7 mouse cellular contexts compared by ENCODE assay signal in the genomic region with DNA sequence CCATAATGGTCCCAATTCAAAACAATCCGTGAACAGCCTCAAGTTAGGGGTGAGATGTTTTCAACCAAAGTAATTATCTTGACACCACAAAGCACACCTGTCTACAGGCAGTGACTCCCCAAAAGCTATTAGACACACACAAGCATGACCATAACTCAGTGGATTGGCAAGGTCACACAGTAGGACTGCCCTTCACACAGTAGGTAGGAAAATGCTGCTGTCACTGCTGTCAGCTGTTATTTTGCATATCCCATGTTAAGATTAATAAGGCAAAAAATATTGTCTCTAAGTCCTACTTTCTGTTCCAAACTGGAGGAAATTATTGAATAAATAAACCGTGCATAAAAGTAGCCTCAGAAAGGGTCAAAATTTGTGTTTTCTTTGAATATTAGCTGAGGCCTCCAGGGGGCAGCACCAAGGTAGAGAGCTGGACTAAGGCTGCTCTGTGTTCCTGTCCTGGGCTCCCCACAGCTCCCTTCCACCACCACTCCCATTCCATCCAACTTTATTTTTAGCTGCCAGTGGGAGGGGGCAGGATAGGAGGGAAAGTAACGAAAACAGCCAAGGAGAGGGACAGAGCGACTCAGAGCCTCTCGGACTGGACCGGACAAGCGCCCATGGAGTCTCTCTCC. TPM values are rescaled to one million over a fixed set of nuclear protein-coding genes. Genes with fewer than 3 reads are reported as not detected.
A peak's percentile ranks its signal among the peaks of the same experiment; 100 is the strongest.
DNase-seq lines count a peak whose midpoint lies in the region; ATAC-seq and TF ChIP-seq lines count a peak whose summit lies in the region.

A gene (plus strand): TSS at position 567 of the 632 bp plus-strand sequence.

- TF ChIP-seq CTCF in Patski (IDR thresholded peaks at IDR 0.05) = no peak
- peak; percentile 78 for TF ChIP-seq CTCF in heart, adult 2 months (IDR thresholded peaks at IDR 0.05)

- intact Hi-C loops in heart, adult 2 months (cut with DNase I) = loop anchor here (5.0 kb wide), 1 partner anchor 62 kb away; a partner anchor contains a TSS

- POLR2A ChIA-PET in Patski (lab: Charles Lee) = interaction anchor here (1.4 kb wide), 1 partner anchor 18 kb away, joined by 7 read pairs; no protein-coding TSS in a partner anchor

- H3K27ac ChIP-seq in midbrain, embryonic 11.5 days (ENCODE audit: low read depth, low read length) = no peak within 1 kb of the TSS
- no peak within 1 kb of the TSS for H3K27ac ChIP-seq in midbrain, embryonic 13.5 days
- H3K27ac ChIP-seq in heart, adult 2 months = no peak within 1 kb of the TSS
- H3K27ac ChIP-seq in limb, embryonic 10.5 days = no peak within 1 kb of the TSS

- no peaks in the 10 kb centered on the region for H3K4me1 ChIP-seq in midbrain, embryonic 11.5 days (ENCODE audit: control insufficient read depth, insufficient read depth, low read length)
- H3K4me1 ChIP-seq in midbrain, embryonic 13.5 days (replicated peaks) = no peaks in the 10 kb centered on the region
- peaks cover 2% of the 10 kb centered on the region for H3K4me1 ChIP-seq in heart, adult 2 months (ENCODE audit: control insufficient read depth, insufficient read depth, low read length)
- H3K4me1 ChIP-seq in limb, embryonic 10.5 days = peaks cover 3% of the 10 kb centered on the region

- H3K79me2 ChIP-seq in heart, adult 2 months (replicated peaks; ENCODE audit: control insufficient read depth, insufficient read depth, low read length) = no peaks in the 10 kb centered on the region; the same call in 1 of the 2 replicates

- no peak within 1 kb of the TSS for H3K9ac ChIP-seq in midbrain, embryonic 11.5 days (ENCODE audit: low read length)
- H3K9ac ChIP-seq in midbrain, embryonic 13.5 days (replicated peaks) = no peak within 1 kb of the TSS
- no peak within 1 kb of the TSS for H3K9ac ChIP-seq in heart, adult 2 months (ENCODE audit: low read depth, low read length)

- no peak for TF ChIP-seq EP300 in heart, adult 2 months (IDR thresholded peaks at IDR 0.05; ENCODE audit: insufficient read depth, low read depth, low read length)

- in situ Hi-C loops in Patski (cut with MboI; ENCODE audit: low pct_unique_long_range_greater_than_20kb) = no loop called here

- peaks cover 3% of the 10 kb centered on the region; the same call in 1 of the 2 replicates for H3K36me3 ChIP-seq in midbrain, embryonic 11.5 days (ENCODE audit: control insufficient read depth, insufficient read depth, low read length)
- peaks cover 33% of the 10 kb centered on the region for H3K36me3 ChIP-seq in midbrain, embryonic 13.5 days
- no peaks in the 10 kb centered on the region for H3K36me3 ChIP-seq in heart, adult 2 months (ENCODE audit: control insufficient read depth, insufficient read depth, low read length)
- peaks cover 40% of the 10 kb centered on the region for H3K36me3 ChIP-seq in limb, embryonic 10.5 days

- peak; percentile 86 for DNase-seq in midbrain, embryonic 11.5 days (ENCODE audit: low spot score, missing footprints)
- DNase-seq in Patski (ENCODE audit: low read depth, low spot score) = no peak
- peak; percentile 72 to 76 for DNase-seq in cerebellum, postnatal 10 days
- peak; percentile 23 to 49 for DNase-seq in heart, adult 2 months
- peak; percentile 40 for DNase-seq in limb, embryonic 10.5 days (ENCODE audit: low spot score)
- peak; percentile 36 for DNase-seq in naive thymus-derived CD4-positive, alpha-beta T cell, adult 2 months (ENCODE audit: low read depth)

- 0 out of 2 replicates have a peak, but pooled peaks have one; percentile 38 for ATAC-seq in midbrain, embryonic 11.5 days (ENCODE audit: low FRiP score)
- ATAC-seq in midbrain, embryonic 13.5 days = no peak
- ATAC-seq in Patski = peak; percentile 32

- H3K4me3 ChIP-seq in midbrain, embryonic 11.5 days (ENCODE audit: low read depth, low read length) = no peak within 1 kb of the TSS
- no peak within 1 kb of the TSS for H3K4me3 ChIP-seq in midbrain, embryonic 13.5 days (replicated peaks)
- no peak within 1 kb of the TSS for H3K4me3 ChIP-seq in heart, adult 2 months
- no peak within 1 kb of the TSS for H3K4me3 ChIP-seq in limb, embryonic 10.5 days

- H3K9me3 ChIP-seq in midbrain, embryonic 11.5 days (ENCODE audit: control insufficient read depth, low read length) = no peaks in the 10 kb centered on the region
- H3K9me3 ChIP-seq in midbrain, embryonic 13.5 days = no peaks in the 10 kb centered on the region
- H3K9me3 ChIP-seq in limb, embryonic 10.5 days (replicated peaks) = no peaks in the 10 kb centered on the region

- no peak for TF ChIP-seq POLR2A in heart, adult 2 months (IDR thresholded peaks at IDR 0.05; ENCODE audit: insufficient read depth, low read depth, low read length)

- CTCF ChIA-PET in Patski (lab: Charles Lee) = interaction anchor here (0.6 to 4.2 kb wide), 18 partner anchors 8 to 113 kb away, joined by 3 to 30 read pairs (median 4); a partner anchor contains a TSS

- WGBS in midbrain, embryonic 11.5 days = 65% methylated on average over 7 of the region's 7 CpGs
- WGBS in midbrain, embryonic 13.5 days = 68% methylated on average over 7 of the region's 7 CpGs
- 48% methylated on average over 7 of the region's 7 CpGs for WGBS in heart, adult 2 months
- 70% methylated on average over 7 of the region's 7 CpGs for WGBS in limb, embryonic 10.5 days

- H3K27me3 ChIP-seq in midbrain, embryonic 11.5 days (ENCODE audit: control insufficient read depth, insufficient read depth, low read length) = no peaks in the 10 kb centered on the region
- no peaks in the 10 kb centered on the region for H3K27me3 ChIP-seq in midbrain, embryonic 13.5 days
- H3K27me3 ChIP-seq in Patski = no peaks in the 10 kb centered on the region
- no peaks in the 10 kb centered on the region for H3K27me3 ChIP-seq in heart, adult 2 months (ENCODE audit: control insufficient read depth, insufficient read depth, low read length)
- no peaks in the 10 kb centered on the region for H3K27me3 ChIP-seq in limb, embryonic 10.5 days (ENCODE audit: low read depth, poor library complexity, severe bottlenecking)

- H3K4me2 ChIP-seq in midbrain, embryonic 11.5 days = no peak within 1 kb of the TSS
- H3K4me2 ChIP-seq in midbrain, embryonic 13.5 days (replicated peaks) = no peak within 1 kb of the TSS

RNA-seq across cellular contexts. Expression of the gene that starts here (rescaled TPM):
- polyA plus RNA-seq in midbrain, embryonic 11.5 days (2014; fragmentation: Nextera tagmentation; extraction: Ambion mirVana) = 0.33 and 0.52 TPM in 2 replicates
- polyA plus RNA-seq in midbrain, embryonic 13.5 days (2015; fragmentation: Nextera tagmentation; extraction: Ambion mirVana) = 0.71 and 0.81 TPM in 2 replicates
- 2.2 TPM for polyA plus RNA-seq in Patski (2021)
- under 1 TPM; 0.70 to 0.91 TPM for total RNA-seq in heart, adult 2 months (2021)
- polyA plus RNA-seq in heart, adult 2 months (2012; rRNA removed) = 1.5 and 2.9 TPM in 2 replicates
- 0.58 and 0.80 TPM in 2 replicates for polyA plus RNA-seq in limb, embryonic 10.5 days (2016; fragmentation: Nextera tagmentation; extraction: Ambion mirVana)

Comparison
In these comparisons a context has a peak if more than half of its experiments do, and no peak if none do; other contexts are left out.
1. Peak in DNase-seq and ATAC-seq in midbrain, embryonic 11.5 days; RNA of the gene not detected or under 1 TPM.
2. Peak in DNase-seq in limb, embryonic 10.5 days; RNA of the gene not detected or under 1 TPM.